Mouse (Mus musculus): Measurements from ENCODE around the gene Zfp386. TPM values are rescaled to one million over a fixed set of nuclear protein-coding genes. Genes with fewer than 3 reads are reported as not detected.

Gene Zfp386
- polyA plus RNA-seq, 1 experiment from 2014 or later: 17.8 TPM

DNA sequence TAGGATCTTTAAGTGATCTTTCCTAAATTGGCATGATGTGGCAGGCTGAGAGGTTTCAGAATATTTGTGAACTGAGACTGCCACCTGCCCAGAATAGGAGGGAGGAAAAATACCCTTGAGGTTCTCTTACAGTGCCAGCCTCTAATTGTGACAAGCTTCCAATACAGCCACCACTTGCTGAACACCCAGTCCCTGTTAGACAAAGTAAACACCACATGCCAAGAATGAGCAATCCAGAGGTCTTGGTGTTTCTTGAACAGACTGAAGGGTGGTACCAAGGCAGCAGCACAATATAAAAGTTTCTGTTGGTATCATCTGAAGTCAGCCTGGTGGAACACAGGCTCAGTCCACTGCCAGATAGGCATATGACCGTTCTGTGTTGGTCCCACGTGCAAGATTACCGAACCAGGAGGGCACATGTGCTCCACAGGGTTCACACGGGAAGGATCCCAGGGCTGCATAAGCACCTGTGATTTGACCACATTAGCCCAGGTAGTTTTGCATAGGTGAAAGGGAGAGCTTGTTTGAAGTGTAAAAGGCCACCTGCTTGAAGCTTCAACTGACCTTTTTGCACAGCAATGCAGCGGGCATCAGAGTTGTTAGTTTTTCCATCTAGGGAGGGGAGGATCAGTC, 14.2 kb downstream of the Zfp386 start:
- Histone ChIP-seq H3K4me2 (replicated peaks; ENCODE audit: low read depth) (no peak overlapping the region), H3K27me3 (replicated peaks; ENCODE audit: control insufficient read depth, insufficient read depth, low read length) (no peaks in the 10 kb centered on the region), H3K9me3 (ENCODE audit: control insufficient read depth) (peaks cover 30% of the 10 kb centered on the region), H3K4me3 (ENCODE audit: low read depth, low read length) (no peak overlapping the region), H3K4me1 (replicated peaks; ENCODE audit: control insufficient read depth, insufficient read depth, low read length) (no peaks in the 10 kb centered on the region), H3K9ac (ENCODE audit: low read depth, low read length) (no peak overlapping the region), H3K27ac (ENCODE audit: low read depth, low read length) (no peak overlapping the region), H3K36me3 (ENCODE audit: control insufficient read depth, insufficient read depth) (peaks cover 33% of the 10 kb centered on the region)
- WGBS: 94% methylated on average over 5 of the region's 5 CpGs
- no peak for ATAC-seq
- TF ChIP-seq CTCF (IDR thresholded peaks at IDR 0.05; ENCODE audit: low read depth): no peak

DNA sequence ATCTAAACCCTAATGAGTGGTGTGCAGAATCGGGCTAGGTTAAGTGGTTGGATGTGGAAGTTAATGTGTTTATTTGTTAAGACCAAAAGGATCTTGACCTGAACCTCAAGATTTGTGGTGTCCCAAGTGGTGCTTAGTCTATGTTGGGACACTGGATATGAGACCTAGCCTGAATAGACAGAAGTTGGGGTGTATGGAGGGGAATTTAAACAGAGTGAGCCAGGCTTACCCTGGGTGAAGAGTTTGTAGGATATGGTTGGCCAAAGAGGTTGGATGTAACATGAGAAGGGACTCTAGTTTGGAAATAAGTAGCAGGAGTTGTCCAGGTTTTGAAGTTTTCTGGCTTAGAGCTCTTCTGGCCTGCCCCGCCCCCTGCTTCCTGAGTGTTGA, 14.7 kb downstream of the Zfp386 start:
- Histone ChIP-seq H3K27me3 (replicated peaks; ENCODE audit: control insufficient read depth, insufficient read depth, low read length) (no peaks in the 10 kb centered on the region), H3K4me1 (replicated peaks; ENCODE audit: control insufficient read depth, insufficient read depth, low read length) (no peaks in the 10 kb centered on the region), H3K27ac (ENCODE audit: low read depth, low read length) (no peak overlapping the region), H3K36me3 (ENCODE audit: control insufficient read depth, insufficient read depth) (peaks cover 28% of the 10 kb centered on the region), H3K9ac (ENCODE audit: low read depth, low read length) (no peak overlapping the region), H3K4me3 (ENCODE audit: low read depth, low read length) (no peak overlapping the region), H3K4me2 (replicated peaks; ENCODE audit: low read depth) (no peak overlapping the region), H3K9me3 (ENCODE audit: control insufficient read depth) (peaks cover 30% of the 10 kb centered on the region)
- WGBS: 98% methylated on average over 2 of the region's 2 CpGs
- no peak for ATAC-seq
- no peak for TF ChIP-seq CTCF (IDR thresholded peaks at IDR 0.05; ENCODE audit: low read depth)

DNA sequence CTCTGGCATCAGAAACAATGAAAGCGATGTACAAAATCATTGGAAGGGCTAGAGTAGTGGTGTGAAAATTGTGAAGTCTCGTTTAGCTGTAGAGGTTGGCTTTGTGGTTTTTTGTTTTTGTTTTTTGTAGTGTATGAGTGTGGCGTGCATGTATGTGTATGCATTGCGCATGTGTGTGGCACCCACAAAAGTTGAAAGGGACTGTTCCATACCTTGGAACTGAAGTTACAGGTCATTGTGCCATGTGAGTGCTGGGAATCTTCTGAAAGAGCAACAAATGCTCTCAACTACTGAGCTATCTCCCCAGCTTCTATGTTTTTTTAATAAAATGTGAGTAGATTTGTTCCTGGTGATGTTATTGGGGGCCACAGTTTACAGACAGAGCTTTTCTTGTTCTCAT, 15.5 kb downstream of the Zfp386 start:
- ATAC-seq: no peak
- Histone ChIP-seq H3K4me2 (replicated peaks; ENCODE audit: low read depth) (no peak overlapping the region), H3K27ac (ENCODE audit: low read depth, low read length) (no peak overlapping the region), H3K27me3 (replicated peaks; ENCODE audit: control insufficient read depth, insufficient read depth, low read length) (no peaks in the 10 kb centered on the region), H3K4me3 (ENCODE audit: low read depth, low read length) (no peak overlapping the region), H3K9me3 (ENCODE audit: control insufficient read depth) (peaks cover 30% of the 10 kb centered on the region), H3K9ac (ENCODE audit: low read depth, low read length) (no peak overlapping the region), H3K36me3 (ENCODE audit: control insufficient read depth, insufficient read depth) (peaks cover 25% of the 10 kb centered on the region), H3K4me1 (replicated peaks; ENCODE audit: control insufficient read depth, insufficient read depth, low read length) (no peaks in the 10 kb centered on the region)
- TF ChIP-seq CTCF (IDR thresholded peaks at IDR 0.05; ENCODE audit: low read depth): no peak
- 96% methylated on average over 4 of the region's 4 CpGs for WGBS

DNA sequence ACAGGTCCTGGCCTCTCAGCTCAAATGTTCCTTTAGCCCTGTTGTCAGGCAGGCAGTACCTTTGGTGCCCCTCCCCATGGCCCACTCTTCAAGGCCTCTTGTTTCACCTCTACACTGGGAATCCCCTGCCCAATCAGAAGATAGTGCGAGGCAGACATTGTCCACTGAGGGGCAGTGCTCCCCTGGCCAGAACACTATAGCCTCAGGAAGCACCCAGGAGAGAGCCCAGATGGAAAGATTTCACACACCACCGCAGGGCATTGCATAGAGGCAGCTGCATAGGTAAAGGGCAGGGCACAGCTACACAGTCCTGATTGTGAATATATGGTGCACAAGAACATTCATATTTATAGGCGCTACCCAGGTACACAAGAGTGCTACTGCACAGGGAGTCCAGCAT, 23.5 kb downstream of the Zfp386 start:
- no peaks in the 10 kb centered on the region for H3K27me3 ChIP-seq (replicated peaks; ENCODE audit: control insufficient read depth, insufficient read depth, low read length)
- H3K27ac ChIP-seq (ENCODE audit: low read depth, low read length): no peak overlapping the region
- 0 out of 2 replicates have a peak, but pooled peaks have one; percentile 43 for ATAC-seq
- no peak overlapping the region for H3K9ac ChIP-seq (ENCODE audit: low read depth, low read length)
- no peak overlapping the region for H3K4me2 ChIP-seq (replicated peaks; ENCODE audit: low read depth)
- 19% methylated on average over 3 of the region's 3 CpGs for WGBS
- H3K4me1 ChIP-seq (replicated peaks; ENCODE audit: control insufficient read depth, insufficient read depth, low read length): no peaks in the 10 kb centered on the region
- no peak overlapping the region for H3K4me3 ChIP-seq (ENCODE audit: low read depth, low read length)
- peak; percentile 87 for TF ChIP-seq CTCF (IDR thresholded peaks at IDR 0.05; ENCODE audit: low read depth)
- no peaks in the 10 kb centered on the region for H3K36me3 ChIP-seq (ENCODE audit: control insufficient read depth, insufficient read depth)
- H3K9me3 ChIP-seq (ENCODE audit: control insufficient read depth): no peaks in the 10 kb centered on the region

DNA sequence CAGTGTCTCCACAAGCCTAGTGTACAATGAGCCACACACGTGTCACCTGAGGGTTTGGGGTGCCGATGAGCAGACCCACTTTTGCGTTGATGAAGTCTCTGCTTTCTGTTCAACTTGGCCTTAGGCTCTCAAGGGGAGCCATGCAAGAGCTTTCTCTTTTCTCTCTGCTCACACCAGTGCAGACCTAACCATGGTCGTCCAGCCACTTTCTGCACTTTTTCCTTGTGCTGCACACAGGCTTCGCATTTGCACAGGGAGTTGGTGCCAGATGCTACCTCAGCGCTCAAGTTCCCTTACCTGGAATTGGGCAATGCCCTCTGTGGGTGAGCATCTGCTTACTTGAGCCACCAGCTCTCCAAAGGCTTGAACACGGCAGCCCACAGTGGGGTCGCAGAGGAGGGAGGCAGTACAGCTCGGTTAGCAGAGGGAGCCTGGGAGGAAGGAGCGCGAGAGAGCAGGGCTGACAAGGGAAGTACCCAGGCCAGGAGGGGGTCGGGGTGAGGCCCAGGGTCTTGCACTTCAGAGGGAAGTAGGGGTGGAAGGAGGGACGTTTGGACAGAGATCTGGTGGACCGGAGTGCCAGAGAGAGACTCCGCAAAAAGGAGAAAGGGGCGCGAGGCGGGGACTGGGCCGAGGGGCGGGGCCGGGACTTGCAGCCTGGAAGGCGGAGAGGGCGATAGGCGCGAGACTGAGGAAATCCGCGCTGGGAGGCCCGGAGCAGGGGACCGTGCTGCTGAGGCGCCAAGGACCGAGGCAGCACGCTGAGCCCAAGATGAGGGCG, 29.7 kb downstream of the Zfp386 start, which contains the start of gene Vipr2:
Vipr2 (plus strand) TSS at position 653 of the 781 bp plus-strand sequence.
- 6% methylated on average over 33 of the region's 33 CpGs for WGBS
- peak; percentile 83 for ATAC-seq
- H3K27ac ChIP-seq (ENCODE audit: low read depth, low read length): no peak within 1 kb of the TSS

DNA sequence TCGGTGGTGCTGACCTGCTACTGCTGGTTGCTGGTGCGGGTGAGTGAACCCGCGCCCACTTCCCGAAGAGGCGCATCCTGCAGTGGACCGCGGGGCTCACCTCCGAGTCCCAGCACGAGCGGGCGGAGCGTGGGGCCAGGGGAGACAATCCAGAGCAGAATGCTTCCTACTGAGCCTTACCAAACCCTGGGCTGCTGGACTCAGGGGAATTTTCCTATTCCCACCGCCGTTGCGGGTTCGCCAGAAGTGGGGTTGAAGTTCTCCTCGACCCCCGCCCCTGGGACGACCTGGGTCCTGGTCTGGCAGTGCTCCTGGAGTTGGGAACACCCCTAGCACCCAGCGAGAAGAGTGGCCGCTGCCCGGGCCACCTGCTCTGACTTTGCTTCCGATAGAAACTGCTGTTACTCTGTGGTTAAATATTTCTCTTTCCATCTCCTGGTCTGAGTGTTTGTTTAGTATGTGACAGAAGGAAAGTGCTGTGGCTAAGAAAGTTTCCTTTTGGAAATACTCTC, 30.4 kb downstream of the Zfp386 start:
- Histone ChIP-seq H3K4me2 (replicated peaks; ENCODE audit: low read depth) (peak overlapping the region; percentile 91), H3K4me3 (ENCODE audit: low read depth, low read length) (peak overlapping the region; percentile 55), H3K9me3 (ENCODE audit: control insufficient read depth) (no peaks in the 10 kb centered on the region), H3K27me3 (replicated peaks; ENCODE audit: control insufficient read depth, insufficient read depth, low read length) (peaks cover 4% of the 10 kb centered on the region; the same call in 1 of the 2 replicates), H3K4me1 (replicated peaks; ENCODE audit: control insufficient read depth, insufficient read depth, low read length) (no peaks in the 10 kb centered on the region), H3K36me3 (ENCODE audit: control insufficient read depth, insufficient read depth) (no peaks in the 10 kb centered on the region), H3K27ac (ENCODE audit: low read depth, low read length) (no peak overlapping the region), H3K9ac (ENCODE audit: low read depth, low read length) (peak overlapping the region; percentile 54)
- ATAC-seq: peak; percentile 10; the same call in 1 of the 2 replicates
- TF ChIP-seq CTCF (IDR thresholded peaks at IDR 0.05; ENCODE audit: low read depth): no peak
- WGBS: under 1% methylated on average over 21 of the region's 24 CpGs

More for the DNA sequence above, 29.7 kb downstream of the Zfp386 start, which contains the start of gene Vipr2:
- no peak for TF ChIP-seq CTCF (IDR thresholded peaks at IDR 0.05; ENCODE audit: low read depth)
- H3K4me1 ChIP-seq (replicated peaks; ENCODE audit: control insufficient read depth, insufficient read depth, low read length): no peaks in the 10 kb centered on the region
- H3K9ac ChIP-seq (ENCODE audit: low read depth, low read length): peak within 1 kb of the TSS; percentile 54
- peak within 1 kb of the TSS; percentile 55 for H3K4me3 ChIP-seq (ENCODE audit: low read depth, low read length)
- H3K4me2 ChIP-seq (replicated peaks; ENCODE audit: low read depth): peak within 1 kb of the TSS; percentile 91
- H3K36me3 ChIP-seq (ENCODE audit: control insufficient read depth, insufficient read depth): no peaks in the 10 kb centered on the region
- peaks cover 4% of the 10 kb centered on the region; the same call in 1 of the 2 replicates for H3K27me3 ChIP-seq (replicated peaks; ENCODE audit: control insufficient read depth, insufficient read depth, low read length)
- H3K9me3 ChIP-seq (ENCODE audit: control insufficient read depth): no peaks in the 10 kb centered on the region
